Mouse (Mus musculus): Measurements from ENCODE around the gene Gm10642. TPM values are rescaled to one million over a fixed set of nuclear protein-coding genes. Genes with fewer than 3 reads are reported as not detected.

The Gm10642 gene
- total and polyA plus RNA-seq, 3 experiments, result 0.21 to 0.41 (median 0.23) TPM

DNA sequence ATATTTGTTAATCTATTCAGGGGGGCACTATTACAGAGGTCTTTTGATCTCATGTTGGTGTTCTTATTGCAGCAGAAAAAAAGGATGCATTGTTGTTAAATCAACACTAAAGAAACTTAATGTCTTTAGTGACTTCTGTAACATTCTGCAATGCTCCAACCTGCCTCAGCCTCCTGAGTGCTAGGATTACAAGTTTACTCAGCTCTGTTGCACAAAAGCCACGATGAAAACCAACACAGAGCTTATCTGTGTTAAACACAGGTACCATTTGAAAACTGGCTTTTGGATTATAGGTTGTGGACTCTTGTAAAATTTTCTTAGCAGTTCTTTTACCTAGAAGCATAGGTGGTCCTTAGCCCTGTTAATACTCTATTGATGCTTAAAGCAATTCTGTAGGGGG lies 42.0 kb downstream of the Gm10642 start:
- H3K4me1 ChIP-seq (ENCODE audit: control insufficient read depth, insufficient read depth, low read length), result peaks cover 1% of the 10 kb centered on the region
- H3K79me2 ChIP-seq (replicated peaks; ENCODE audit: control insufficient read depth, insufficient read depth, low read length), result peaks cover 3% of the 10 kb centered on the region
- 66% methylated on average over 1 of the region's 1 CpGs for WGBS
- no peak overlapping the region for H3K27ac ChIP-seq
- intact Hi-C loops (cut with DNase I), result no loop called here
- H3K27me3 ChIP-seq (ENCODE audit: control insufficient read depth, insufficient read depth, low read length), result no peaks in the 10 kb centered on the region
- no peak for DNase-seq
- no peaks in the 10 kb centered on the region; the same call in 1 of the 2 replicates for H3K36me3 ChIP-seq (ENCODE audit: control insufficient read depth, insufficient read depth, low read length)
- TF ChIP-seq CTCF (IDR thresholded peaks at IDR 0.05), result no peak
- TF ChIP-seq POLR2A (IDR thresholded peaks at IDR 0.05; ENCODE audit: insufficient read depth, low read depth, low read length), result no peak
- no peak for TF ChIP-seq EP300 (IDR thresholded peaks at IDR 0.05; ENCODE audit: insufficient read depth, low read depth, low read length)
- no peak overlapping the region for H3K4me3 ChIP-seq
- H3K9ac ChIP-seq (ENCODE audit: low read depth, low read length), result no peak overlapping the region

GRCm38 (mm10) chr9:70703597-70704203 lies 47.6 kb downstream of the Gm10642 start:
- no peaks in the 10 kb centered on the region for H3K36me3 ChIP-seq (ENCODE audit: control insufficient read depth, insufficient read depth, low read length)
- no peak overlapping the region for H3K4me3 ChIP-seq
- no peaks in the 10 kb centered on the region; the same call in 1 of the 2 replicates for H3K4me1 ChIP-seq (ENCODE audit: control insufficient read depth, insufficient read depth, low read length)
- DNase-seq, result no peak
- peaks cover 4% of the 10 kb centered on the region for H3K79me2 ChIP-seq (replicated peaks; ENCODE audit: control insufficient read depth, insufficient read depth, low read length)
- intact Hi-C loops (cut with DNase I), result no loop called here
- H3K9ac ChIP-seq (ENCODE audit: low read depth, low read length), result no peak overlapping the region
- no peaks in the 10 kb centered on the region for H3K27me3 ChIP-seq (ENCODE audit: control insufficient read depth, insufficient read depth, low read length)
- 94% methylated on average over 5 of the region's 5 CpGs for WGBS
- H3K27ac ChIP-seq, result no peak overlapping the region
- TF ChIP-seq CTCF (IDR thresholded peaks at IDR 0.05) (no peak), POLR2A (IDR thresholded peaks at IDR 0.05; ENCODE audit: insufficient read depth, low read depth, low read length) (no peak), EP300 (IDR thresholded peaks at IDR 0.05; ENCODE audit: insufficient read depth, low read depth, low read length) (no peak)

- H3K4me3 ChIP-seq, result no peak overlapping the region
- DNase-seq, result no peak
- H3K79me2 ChIP-seq (replicated peaks; ENCODE audit: control insufficient read depth, insufficient read depth, low read length), result peaks cover 3% of the 10 kb centered on the region; the same call in 1 of the 2 replicates
- TF ChIP-seq CTCF (IDR thresholded peaks at IDR 0.05) (no peak), EP300 (IDR thresholded peaks at IDR 0.05; ENCODE audit: insufficient read depth, low read depth, low read length) (no peak), POLR2A (IDR thresholded peaks at IDR 0.05; ENCODE audit: insufficient read depth, low read depth, low read length) (no peak)
- H3K9ac ChIP-seq (ENCODE audit: low read depth, low read length), result no peak overlapping the region
- H3K4me1 ChIP-seq (ENCODE audit: control insufficient read depth, insufficient read depth, low read length), result no peaks in the 10 kb centered on the region
- H3K36me3 ChIP-seq (ENCODE audit: control insufficient read depth, insufficient read depth, low read length), result no peaks in the 10 kb centered on the region
- 89% methylated on average over 1 of the region's 1 CpGs for WGBS
- H3K27ac ChIP-seq, result no peak overlapping the region
- H3K27me3 ChIP-seq (ENCODE audit: control insufficient read depth, insufficient read depth, low read length), result no peaks in the 10 kb centered on the region
- intact Hi-C loops (cut with DNase I), result no loop called here
Observed at GRCm38 (mm10) chr9:70706444-70706843, 50.4 kb downstream of the Gm10642 start.

Other genes with a start within 250 kb of the Gm10642 start
- gene Ccnb2, start 234.7 kb upstream of the Gm10642 start, total RNA-seq (2021), result under 1 TPM; 0.57 TPM
- 0.39 and 0.59 TPM in 2 replicates for gene Ccnb2, start 234.7 kb upstream of the Gm10642 start, polyA plus RNA-seq (2012; rRNA removed)
- 10 to 100 TPM; 19.4 to 19.8 TPM for gene Rnf111, start 152.5 kb upstream of the Gm10642 start, total RNA-seq (2021)
- 25.2 and 25.7 TPM in 2 replicates for gene Rnf111, start 152.5 kb upstream of the Gm10642 start, polyA plus RNA-seq (2012; rRNA removed)
- gene Sltm, start 113.5 kb upstream of the Gm10642 start, total RNA-seq (2021), result 10 to 100 TPM; 20.9 to 21.9 TPM
- 6.4 and 8.9 TPM in 2 replicates for gene Sltm, start 113.5 kb upstream of the Gm10642 start, polyA plus RNA-seq (2012; rRNA removed)
- gene Mindy2, start 923 bp downstream of the Gm10642 start, total RNA-seq (2021), result 10 to 100 TPM; 34.8 to 36.7 TPM
- gene Mindy2, start 923 bp downstream of the Gm10642 start, polyA plus RNA-seq (2012; rRNA removed), result 7.1 and 17.7 TPM in 2 replicates
- 10 to 100 TPM; 37.0 to 39.2 TPM for gene Adam10, start 22.7 kb downstream of the Gm10642 start, total RNA-seq (2021)
- 9.5 and 20.7 TPM in 2 replicates for gene Adam10, start 22.7 kb downstream of the Gm10642 start, polyA plus RNA-seq (2012; rRNA removed)